Comparison of ENCODE assay signal across 17 mouse cellular contexts in the genomic region with DNA sequence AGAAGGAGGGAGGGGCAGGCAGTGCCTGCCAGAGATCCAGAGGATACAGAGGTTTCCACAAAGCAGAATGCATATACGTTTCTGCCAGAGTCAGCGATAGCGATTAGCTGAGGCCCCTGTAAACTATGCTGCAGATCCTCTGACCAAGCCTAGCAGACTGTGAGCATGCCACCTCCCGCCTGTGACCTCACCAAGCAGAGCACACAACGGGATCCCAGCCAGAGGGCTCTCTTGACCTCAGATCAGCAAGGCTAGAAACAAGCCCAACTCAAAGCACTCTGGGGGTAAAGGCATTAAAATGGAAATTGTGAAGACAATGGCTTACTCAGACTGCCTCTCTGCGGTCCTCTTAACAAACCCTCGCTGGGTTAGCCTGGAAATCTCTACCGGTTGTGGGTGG.
A peak's percentile ranks its signal among the peaks of the same experiment; 100 is the strongest.
DNase-seq lines count a peak whose midpoint lies in the region; ATAC-seq lines count a peak whose summit lies in the region.
"Had no signal": no experiment of that assay in that cellular context is flagged by ENCODE, and none has a peak within 500 bp of the region (broad histone marks: within the 10 kb centered on the region; RNA-seq: fewer than 3 reads in every experiment).

No protein-coding gene starts in this region.

- H3K27ac ChIP-seq in neural tube, embryonic 11.5 days (ENCODE audit: low read depth, low read length) = peak overlapping the region; percentile 34; the same call in 1 of the 2 replicates
- H3K27ac ChIP-seq in neural tube, embryonic 15.5 days (replicated peaks) = no peak overlapping the region
- 0 out of 2 replicates have a peak overlapping the region, but pooled peaks have one; percentile 50 for H3K27ac ChIP-seq in midbrain, embryonic 10.5 days (replicated peaks)
- H3K27ac ChIP-seq: embryonic facial prominence, embryonic 12.5 days; limb, embryonic 15.5 days; neural tube, embryonic 12.5 days had no signal

- no peak overlapping the region for H3K4me2 ChIP-seq in neural tube, embryonic 11.5 days (ENCODE audit: low read depth)
- no peak overlapping the region for H3K4me2 ChIP-seq in neural tube, embryonic 15.5 days
- H3K4me2 ChIP-seq: embryonic facial prominence, embryonic 12.5 days; limb, embryonic 15.5 days; neural tube, embryonic 12.5 days had no signal

- H3K4me3 ChIP-seq in neural tube, embryonic 11.5 days (ENCODE audit: low read depth, low read length) = no peak overlapping the region
- H3K4me3 ChIP-seq in neural tube, embryonic 15.5 days (replicated peaks) = no peak overlapping the region
- no peak overlapping the region for H3K4me3 ChIP-seq in midbrain, embryonic 10.5 days
- H3K4me3 ChIP-seq: embryonic facial prominence, embryonic 12.5 days; limb, embryonic 15.5 days; neural tube, embryonic 12.5 days had no signal

- H3K36me3 ChIP-seq in neural tube, embryonic 11.5 days (ENCODE audit: control insufficient read depth, insufficient read depth, low read length) = no peaks in the 10 kb centered on the region
- no peaks in the 10 kb centered on the region for H3K36me3 ChIP-seq in neural tube, embryonic 15.5 days
- no peaks in the 10 kb centered on the region for H3K36me3 ChIP-seq in midbrain, embryonic 10.5 days
- H3K36me3 ChIP-seq: embryonic facial prominence, embryonic 12.5 days; limb, embryonic 15.5 days; neural tube, embryonic 12.5 days had no signal

- H3K9me3 ChIP-seq in neural tube, embryonic 11.5 days (ENCODE audit: control insufficient read depth, low read length) = no peaks in the 10 kb centered on the region
- H3K9me3 ChIP-seq in neural tube, embryonic 15.5 days (replicated peaks) = no peaks in the 10 kb centered on the region
- H3K9me3 ChIP-seq in midbrain, embryonic 10.5 days (replicated peaks) = no peaks in the 10 kb centered on the region
- H3K9me3 ChIP-seq: embryonic facial prominence, embryonic 12.5 days; limb, embryonic 15.5 days; neural tube, embryonic 12.5 days had no signal

- WGBS in neural tube, embryonic 11.5 days = under 1% methylated on average over 8 of the region's 8 CpGs
- 6% methylated on average over 8 of the region's 8 CpGs for WGBS in neural tube, embryonic 15.5 days
- WGBS in midbrain, embryonic 10.5 days = 3% methylated on average over 8 of the region's 8 CpGs

- DNase-seq in neural tube, embryonic 11.5 days (ENCODE audit: low spot score) = no peak
- DNase-seq in embryo, embryonic 10.5 days (ENCODE audit: low spot score) = peak; percentile 44
- peak; percentile 24 for DNase-seq in midbrain, embryonic 10.5 days (ENCODE audit: low spot score)
- peak; percentile 32 for DNase-seq in retina, postnatal 1 day
- no peak for DNase-seq in cerebellum, postnatal 10 days
- no peak for DNase-seq in layer of hippocampus, postnatal 36 days
- no peak for DNase-seq in adrenal gland, adult 18-20 months (ENCODE audit: low spot score in 2 of 2)
- DNase-seq: B cell, adult 2 months; cerebellum, adult 9-10 months; kidney, adult 11 months; kidney, postnatal 4 days; lung, adult 2 months; right cerebral cortex, adult 18-20 months had no signal

- no peak overlapping the region for H3K9ac ChIP-seq in neural tube, embryonic 11.5 days (ENCODE audit: low read length)
- H3K9ac ChIP-seq in neural tube, embryonic 15.5 days (replicated peaks) = no peak overlapping the region
- H3K9ac ChIP-seq: embryonic facial prominence, embryonic 12.5 days; limb, embryonic 15.5 days; neural tube, embryonic 12.5 days had no signal

- ATAC-seq in neural tube, embryonic 11.5 days (ENCODE audit: insufficient read depth, low FRiP score, low TSS enrichment) = no peak
- ATAC-seq in neural tube, embryonic 15.5 days (ENCODE audit: low FRiP score) = no peak

- peaks cover 7% of the 10 kb centered on the region; the same call in 1 of the 2 replicates for H3K4me1 ChIP-seq in neural tube, embryonic 11.5 days (ENCODE audit: control insufficient read depth, insufficient read depth, low read length)
- H3K4me1 ChIP-seq in neural tube, embryonic 15.5 days = peaks cover 11% of the 10 kb centered on the region
- H3K4me1 ChIP-seq in midbrain, embryonic 10.5 days = peaks cover 28% of the 10 kb centered on the region
- H3K4me1 ChIP-seq: embryonic facial prominence, embryonic 12.5 days; limb, embryonic 15.5 days had no signal

- H3K27me3 ChIP-seq in neural tube, embryonic 11.5 days (ENCODE audit: control insufficient read depth, insufficient read depth, low read length) = no peaks in the 10 kb centered on the region
- no peaks in the 10 kb centered on the region for H3K27me3 ChIP-seq in neural tube, embryonic 15.5 days (replicated peaks)
- 0 out of 2 replicates have a peak, but pooled peaks cover 8% of the 10 kb centered on the region for H3K27me3 ChIP-seq in midbrain, embryonic 10.5 days (ENCODE audit: low read depth, poor library complexity, severe bottlenecking)
- H3K27me3 ChIP-seq: embryonic facial prominence, embryonic 12.5 days; neural tube, embryonic 12.5 days had no signal

Comparison
In these comparisons a context has a peak if more than half of its experiments do, and no peak if none do; other contexts are left out.
1. DNase-seq: peak in embryo, embryonic 10.5 days (single experiment), midbrain, embryonic 10.5 days (single experiment) and retina, postnatal 1 day (single experiment); none in neural tube, embryonic 11.5 days (single experiment), cerebellum, postnatal 10 days (0 of 2), layer of hippocampus, postnatal 36 days (0 of 2) and adrenal gland, adult 18-20 months (0 of 2).